Mouse (Mus musculus): ENCODE data around the gene Ino80. TPM values are rescaled to one million over a fixed set of nuclear protein-coding genes. Genes with fewer than 3 reads are reported as not detected.
A peak's percentile ranks its signal among the peaks of the same experiment; 100 is the strongest.

The Ino80 gene
- total and polyA plus RNA-seq, 3 experiments = 10.6 to 17.8 (median 11.4) TPM

GRCm38 (mm10) chr2:119461028-119461427, 16.5 kb downstream of the Ino80 start:
- H3K9ac ChIP-seq (ENCODE audit: insufficient read depth, low read depth) = no peak overlapping the region
- H3K36me3 ChIP-seq (replicated peaks in 1 of 2; ENCODE audit: control insufficient read depth in 1 of 2, insufficient read depth in 1 of 2, low read length in 1 of 2) = peaks cover 15 to 54% of the 10 kb centered on the region in 2 experiments
- H3K4me2 ChIP-seq (ENCODE audit: insufficient read depth, low read depth, poor library complexity, severe bottlenecking) = no peak overlapping the region
- peak; percentile 25 to 42; a peak in 2 of 4 replicates for TF ChIP-seq CTCF (conservative IDR thresholded peaks at IDR 0.05 in 1 of 2, IDR thresholded peaks at IDR 0.05 in 1 of 2; ENCODE audit: low read depth in 2 of 2, low read length in 2 of 2)
- no peak for TF ChIP-seq ZMIZ1 (IDR thresholded peaks at IDR 0.05; ENCODE audit: low read depth, low read length)
- DNase-seq (ENCODE audit: extremely low read depth) = no peak
- H3K27ac ChIP-seq (ENCODE audit: insufficient read depth, low read depth) = no peak overlapping the region
- peaks cover 0 to 8% of the 10 kb centered on the region in 2 experiments; a peak in 1 of 4 replicates for H3K4me1 ChIP-seq (ENCODE audit: control insufficient read depth in 1 of 2, insufficient read depth in 2 of 2)
- peaks cover 26% of the 10 kb centered on the region for H3K79me2 ChIP-seq (replicated peaks; ENCODE audit: control insufficient read depth, extremely low read depth, insufficient read depth, poor library complexity, severe bottlenecking)
- in situ Hi-C loops (cut with MboI; ENCODE audit: low pct_ligation_motif_present, low pct_unique_long_range_greater_than_20kb, low sequenced_read_pairs) = no loop called here
- dilution Hi-C loops (cut with MboI; ENCODE audit: extremely low pct_ligation_motif_present, extremely low pct_unique_long_range_greater_than_20kb, low sequenced_read_pairs) = no loop called here
- H3K9me3 ChIP-seq (replicated peaks; ENCODE audit: low read length) = no peaks in the 10 kb centered on the region
- H3K27me3 ChIP-seq (replicated peaks) = no peaks in the 10 kb centered on the region
- no peak overlapping the region for H3K4me3 ChIP-seq (replicated peaks in 1 of 3; ENCODE audit: low read depth in 2 of 3, low read length in 2 of 3, poor library complexity in 1 of 3)

- H3K4me2 ChIP-seq (ENCODE audit: insufficient read depth, low read depth, poor library complexity, severe bottlenecking) = no peak overlapping the region
- no peaks in the 10 kb centered on the region; the same call in none of the 2 replicates for H3K79me2 ChIP-seq (replicated peaks; ENCODE audit: control insufficient read depth, extremely low read depth, insufficient read depth, poor library complexity, severe bottlenecking)
- no peak overlapping the region for H3K9ac ChIP-seq (ENCODE audit: insufficient read depth, low read depth)
- dilution Hi-C loops (cut with MboI; ENCODE audit: extremely low pct_ligation_motif_present, extremely low pct_unique_long_range_greater_than_20kb, low sequenced_read_pairs) (no loop called here), in situ Hi-C loops (cut with MboI; ENCODE audit: low pct_ligation_motif_present, low pct_unique_long_range_greater_than_20kb, low sequenced_read_pairs) (no loop called here)
- no peaks in the 10 kb centered on the region for H3K9me3 ChIP-seq (replicated peaks; ENCODE audit: low read length)
- H3K27me3 ChIP-seq (replicated peaks) = no peaks in the 10 kb centered on the region
- peaks cover 30 to 78% of the 10 kb centered on the region in 2 experiments for H3K36me3 ChIP-seq (replicated peaks in 1 of 2; ENCODE audit: control insufficient read depth in 1 of 2, insufficient read depth in 1 of 2, low read length in 1 of 2)
- H3K27ac ChIP-seq (ENCODE audit: insufficient read depth, low read depth) = no peak overlapping the region
- H3K4me3 ChIP-seq (replicated peaks in 1 of 3; ENCODE audit: low read depth in 2 of 3, low read length in 2 of 3, poor library complexity in 1 of 3) = no peak overlapping the region
- no peak for DNase-seq (ENCODE audit: extremely low read depth)
- no peaks in the 10 kb centered on the region for H3K4me1 ChIP-seq (ENCODE audit: control insufficient read depth in 1 of 2, insufficient read depth in 2 of 2)
- no peak for TF ChIP-seq BHLHE40 (IDR thresholded peaks at IDR 0.05; ENCODE audit: low read depth, low read length)
- no peak for TF ChIP-seq UBTF (IDR thresholded peaks at IDR 0.05; ENCODE audit: low read depth, low read length)
- no peak for TF ChIP-seq MAZ (IDR thresholded peaks at IDR 0.05; ENCODE audit: low read depth, low read length)
- no peak for TF ChIP-seq USF2 (conservative IDR thresholded peaks at IDR 0.05; ENCODE audit: low read depth, low read length)
- TF ChIP-seq E2F4 (IDR thresholded peaks at IDR 0.05; ENCODE audit: insufficient replicate concordance, low read depth, low read length) = no peak
- no peak for TF ChIP-seq SMC3 (IDR thresholded peaks at IDR 0.05; ENCODE audit: low read depth, low read length)
- no peak for TF ChIP-seq GABPA (IDR thresholded peaks at IDR 0.05; ENCODE audit: insufficient replicate concordance, low read depth, low read length)
- TF ChIP-seq MYC (IDR thresholded peaks at IDR 0.05; ENCODE audit: low read depth, low read length) = no peak
- TF ChIP-seq USF1 (IDR thresholded peaks at IDR 0.05; ENCODE audit: low read depth, low read length) = no peak
- TF ChIP-seq EP300 (IDR thresholded peaks at IDR 0.05; ENCODE audit: low read length) = no peak
Observed at GRCm38 (mm10) chr2:119454558-119454957, 22.9 kb downstream of the Ino80 start.

DNA sequence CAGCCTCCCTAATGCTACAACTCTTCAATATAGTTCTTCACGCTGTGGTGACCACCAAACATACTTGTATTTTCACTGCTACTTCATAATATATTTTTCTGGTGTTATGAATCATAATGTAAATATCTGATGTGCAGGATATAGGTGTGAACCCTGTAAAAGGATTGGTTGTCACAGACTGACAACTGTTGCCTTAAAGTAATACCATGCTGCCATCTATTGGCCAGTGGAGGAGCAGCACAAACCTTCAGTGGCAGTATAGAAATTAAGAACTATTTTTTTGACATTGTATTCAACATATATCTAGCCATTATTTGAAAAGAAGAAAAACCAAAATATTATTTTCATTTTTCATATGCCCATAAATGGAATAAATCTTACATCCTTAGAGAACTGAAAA, 40.5 kb downstream of the Ino80 start:
- in situ Hi-C loops (cut with MboI; ENCODE audit: low pct_ligation_motif_present, low pct_unique_long_range_greater_than_20kb, low sequenced_read_pairs) = no loop called here
- DNase-seq (ENCODE audit: extremely low read depth) = peak; percentile 51

More for the DNA sequence above, 40.5 kb downstream of the Ino80 start:
- no peak overlapping the region for H3K4me3 ChIP-seq (replicated peaks in 1 of 3; ENCODE audit: low read depth in 2 of 3, low read length in 2 of 3, poor library complexity in 1 of 3)
- no peak overlapping the region for H3K27ac ChIP-seq (ENCODE audit: insufficient read depth, low read depth)
- TF ChIP-seq CTCF (conservative IDR thresholded peaks at IDR 0.05 in 1 of 2, IDR thresholded peaks at IDR 0.05 in 1 of 2; ENCODE audit: low read depth in 2 of 2, low read length in 2 of 2) (peak; percentile 53 to 85), MYC (IDR thresholded peaks at IDR 0.05; ENCODE audit: low read depth, low read length) (no peak), SMC3 (IDR thresholded peaks at IDR 0.05; ENCODE audit: low read depth, low read length) (peak; percentile 57), EP300 (IDR thresholded peaks at IDR 0.05; ENCODE audit: low read length) (no peak), TCF12 (IDR thresholded peaks at IDR 0.05; ENCODE audit: low read depth, low read length) (no peak), RAD21 (IDR thresholded peaks at IDR 0.05; ENCODE audit: low read depth, low read length) (peak; percentile 80), E2F4 (IDR thresholded peaks at IDR 0.05; ENCODE audit: insufficient replicate concordance, low read depth, low read length) (no peak), ZNF384 (IDR thresholded peaks at IDR 0.05; ENCODE audit: low read depth, low read length) (no peak), GABPA (IDR thresholded peaks at IDR 0.05; ENCODE audit: insufficient replicate concordance, low read depth, low read length) (no peak)
- H3K79me2 ChIP-seq (replicated peaks; ENCODE audit: control insufficient read depth, extremely low read depth, insufficient read depth, poor library complexity, severe bottlenecking) = no peaks in the 10 kb centered on the region
- dilution Hi-C loops (cut with MboI; ENCODE audit: extremely low pct_ligation_motif_present, extremely low pct_unique_long_range_greater_than_20kb, low sequenced_read_pairs) = no loop called here
- no peaks in the 10 kb centered on the region for H3K9me3 ChIP-seq (replicated peaks; ENCODE audit: low read length)
- H3K9ac ChIP-seq (ENCODE audit: insufficient read depth, low read depth) = no peak overlapping the region
- H3K4me1 ChIP-seq (ENCODE audit: control insufficient read depth in 1 of 2, insufficient read depth in 2 of 2) = no peaks in the 10 kb centered on the region
- H3K4me2 ChIP-seq (ENCODE audit: insufficient read depth, low read depth, poor library complexity, severe bottlenecking) = no peak overlapping the region
- peaks cover 39 to 71% of the 10 kb centered on the region in 2 experiments for H3K36me3 ChIP-seq (replicated peaks in 1 of 2; ENCODE audit: control insufficient read depth in 1 of 2, insufficient read depth in 1 of 2, low read length in 1 of 2)
- H3K27me3 ChIP-seq (replicated peaks) = no peaks in the 10 kb centered on the region
